Comparison of ENCODE assay signal across 22 mouse cellular contexts in genomic region chr2:68419165-68419564, GRCm38 (mm10).
"Had no signal": no experiment of that assay in that cellular context is flagged by ENCODE, and none has a peak within 500 bp of the region (broad histone marks: within the 10 kb centered on the region; RNA-seq: fewer than 3 reads in every experiment).

No protein-coding gene starts in this region.

- H3K4me2 ChIP-seq: kidney, embryonic 15.5 days; limb, embryonic 12.5 days; limb, embryonic 15.5 days; liver, embryonic 11.5 days; lung, embryonic 14.5 days; midbrain, embryonic 12.5 days; midbrain, embryonic 15.5 days; neural tube, embryonic 12.5 days; neural tube, embryonic 15.5 days; stomach, embryonic 15.5 days had no signal

- H3K4me3 ChIP-seq: kidney, embryonic 15.5 days; limb, embryonic 12.5 days; limb, embryonic 15.5 days; midbrain, embryonic 12.5 days; midbrain, embryonic 15.5 days; neural tube, embryonic 12.5 days; neural tube, embryonic 15.5 days; stomach, embryonic 15.5 days had no signal

- ATAC-seq: liver, postnatal 0 days; lung, postnatal 0 days; midbrain, embryonic 15.5 days had no signal

- H3K4me1 ChIP-seq: limb, embryonic 12.5 days; limb, embryonic 15.5 days; midbrain, embryonic 12.5 days; midbrain, embryonic 15.5 days; neural tube, embryonic 15.5 days; stomach, embryonic 15.5 days had no signal

- DNase-seq: kidney, adult 2 months; kidney, postnatal 10 days; kidney, postnatal 36 days; left cerebral cortex, postnatal 4 days; liver, postnatal 0 days; lung, embryonic 14.5 days; retina, postnatal 1 day; right cerebral cortex, postnatal 25 days; spleen, adult 18-20 months; thymus, postnatal 25 days had no signal

- H3K27me3 ChIP-seq: kidney, embryonic 15.5 days; limb, embryonic 12.5 days; limb, embryonic 15.5 days; midbrain, embryonic 12.5 days; midbrain, embryonic 15.5 days; neural tube, embryonic 12.5 days; neural tube, embryonic 15.5 days; stomach, embryonic 15.5 days had no signal

- H3K9me3 ChIP-seq: kidney, embryonic 15.5 days; limb, embryonic 12.5 days; limb, embryonic 15.5 days; midbrain, embryonic 12.5 days; midbrain, embryonic 15.5 days; neural tube, embryonic 12.5 days; neural tube, embryonic 15.5 days; stomach, embryonic 15.5 days had no signal

- H3K9ac ChIP-seq: kidney, embryonic 15.5 days; limb, embryonic 12.5 days; limb, embryonic 15.5 days; liver, embryonic 14.5 days; liver, postnatal 0 days; lung, embryonic 14.5 days; midbrain, embryonic 12.5 days; midbrain, embryonic 15.5 days; neural tube, embryonic 12.5 days; neural tube, embryonic 15.5 days; stomach, embryonic 15.5 days had no signal

- H3K27ac ChIP-seq: kidney, embryonic 15.5 days; limb, embryonic 12.5 days; limb, embryonic 15.5 days; liver, embryonic 14.5 days; macrophage; midbrain, embryonic 12.5 days; midbrain, embryonic 15.5 days; neural tube, embryonic 12.5 days; neural tube, embryonic 15.5 days; stomach, embryonic 15.5 days had no signal

- H3K36me3 ChIP-seq: kidney, embryonic 15.5 days; limb, embryonic 12.5 days; limb, embryonic 15.5 days; midbrain, embryonic 12.5 days; midbrain, embryonic 15.5 days; neural tube, embryonic 12.5 days; neural tube, embryonic 15.5 days; stomach, embryonic 15.5 days had no signal
